Comparison of ENCODE assay signal across 8 mouse cellular contexts in the genomic region with DNA sequence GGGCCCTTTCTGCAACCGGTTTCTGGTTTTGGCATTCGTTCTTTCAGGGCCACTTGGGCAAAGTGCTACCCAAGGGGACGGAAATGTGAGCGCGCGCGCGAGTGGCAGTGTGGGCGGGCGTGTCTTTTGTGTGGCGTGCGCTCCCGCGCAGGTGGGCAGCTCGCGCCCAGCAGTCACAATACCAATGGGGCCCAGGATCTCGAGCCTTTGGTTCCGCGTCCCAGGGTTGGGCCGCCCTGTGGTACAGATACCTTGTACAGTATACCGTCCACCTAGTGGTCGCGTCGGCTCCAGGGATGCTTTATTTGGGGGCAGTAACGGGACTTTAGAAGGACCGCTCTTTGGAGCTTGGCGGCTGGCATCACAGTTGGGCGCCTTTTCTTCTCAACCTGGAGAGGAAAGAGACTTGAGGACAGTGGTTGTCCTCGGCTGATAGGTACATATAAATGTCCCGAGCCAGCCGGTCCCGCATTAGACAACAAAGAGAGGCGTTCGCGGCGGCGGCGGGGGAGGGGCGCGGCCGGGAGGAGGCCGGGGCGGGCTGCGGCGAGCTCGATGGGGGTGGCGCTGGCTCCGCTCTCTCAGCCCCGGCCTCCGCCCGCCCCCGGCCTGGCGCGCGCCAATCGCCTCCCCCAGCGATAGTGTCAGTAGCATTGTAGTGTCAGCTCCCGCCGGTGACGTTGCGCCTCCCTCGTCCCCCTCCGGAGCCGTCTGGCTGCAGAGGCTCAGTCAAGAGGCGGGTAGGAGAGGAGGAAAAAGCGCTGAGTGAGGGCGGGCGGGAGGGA. TPM values are rescaled to one million over a fixed set of nuclear protein-coding genes. Genes with fewer than 3 reads are reported as not detected.
A peak's percentile ranks its signal among the peaks of the same experiment; 100 is the strongest.
DNase-seq lines count a peak whose midpoint lies in the region; ATAC-seq and TF ChIP-seq lines count a peak whose summit lies in the region.

No protein-coding gene starts in this region.

- no peak for TF ChIP-seq POLR2A in lung, adult 2 months (IDR thresholded peaks at IDR 0.05; ENCODE audit: borderline replicate concordance, extremely low read depth, low read depth, low read length)

- H3K9ac ChIP-seq in ES-E14 (ENCODE audit: insufficient read depth, low read depth, low read length, poor library complexity, severe bottlenecking), result peak overlapping the region; percentile 51
- H3K9ac ChIP-seq in forebrain, embryonic 14.5 days (ENCODE audit: low read length), result peak overlapping the region; percentile 100
- peak overlapping the region; percentile 100 for H3K9ac ChIP-seq in neural tube, embryonic 15.5 days (replicated peaks)

- no peak for TF ChIP-seq CTCF in lung, adult 2 months (IDR thresholded peaks at IDR 0.05; ENCODE audit: insufficient read depth, low read length)

- WGBS in forebrain, embryonic 14.5 days, result 0% methylated on average over 61 of the region's 68 CpGs
- 1% methylated on average over 64 of the region's 68 CpGs for WGBS in lung, adult 2 months
- under 1% methylated on average over 60 of the region's 68 CpGs for WGBS in neural tube, embryonic 15.5 days

- peak; percentile 69 for DNase-seq in ES-E14 (ENCODE audit: low read depth, low spot score)
- peak; percentile 94 for DNase-seq in cerebellum, adult 11 months
- DNase-seq in forebrain, embryonic 14.5 days (ENCODE audit: low spot score), result peak; percentile 99
- peak; percentile 93 to 95 for DNase-seq in heart, postnatal 14 days
- DNase-seq in layer of hippocampus, adult 18-20 months (ENCODE audit: low spot score in 2 of 2), result peak; percentile 94 to 97
- DNase-seq in lung, adult 2 months, result peak; percentile 86
- peak; percentile 94 for DNase-seq in testis, postnatal 10 days (ENCODE audit: low spot score)

- H3K36me3 ChIP-seq in ES-E14 (ENCODE audit: control insufficient read depth, insufficient read depth, low read length, poor library complexity, severe bottlenecking), result no peaks in the 10 kb centered on the region; the same call in 1 of the 2 replicates
- peaks cover 22% of the 10 kb centered on the region for H3K36me3 ChIP-seq in forebrain, embryonic 14.5 days (ENCODE audit: control insufficient read depth, insufficient read depth, low read length)
- 0 out of 2 replicates have a peak, but pooled peaks cover 3% of the 10 kb centered on the region for H3K36me3 ChIP-seq in neural tube, embryonic 15.5 days

- peak; percentile 83 for ATAC-seq in forebrain, embryonic 14.5 days
- peak; percentile 88 for ATAC-seq in neural tube, embryonic 15.5 days (ENCODE audit: low FRiP score)

- peaks cover 0 to 10% of the 10 kb centered on the region in 2 experiments; a peak in 1 of 4 replicates for H3K4me1 ChIP-seq in ES-E14 (ENCODE audit: control insufficient read depth in 2 of 2, insufficient read depth in 2 of 2, low read length in 2 of 2, poor library complexity in 1 of 2)
- peaks cover 12% of the 10 kb centered on the region for H3K4me1 ChIP-seq in forebrain, embryonic 14.5 days (ENCODE audit: control insufficient read depth, insufficient read depth, low read length)
- peaks cover 9% of the 10 kb centered on the region; the same call in 1 of the 2 replicates for H3K4me1 ChIP-seq in lung, adult 2 months (ENCODE audit: control insufficient read depth, insufficient read depth, low read length)
- H3K4me1 ChIP-seq in neural tube, embryonic 15.5 days, result peaks cover 23% of the 10 kb centered on the region

- no peaks in the 10 kb centered on the region for H3K9me3 ChIP-seq in ES-E14 (ENCODE audit: control insufficient read depth, insufficient read depth, low read depth, low read length)
- no peaks in the 10 kb centered on the region for H3K9me3 ChIP-seq in forebrain, embryonic 14.5 days (replicated peaks; ENCODE audit: control insufficient read depth, low read length)
- H3K9me3 ChIP-seq in neural tube, embryonic 15.5 days (replicated peaks), result no peaks in the 10 kb centered on the region

- H3K27ac ChIP-seq in ES-E14 (ENCODE audit: insufficient read depth, low read depth, low read length, poor library complexity, severe bottlenecking), result no peak overlapping the region; the same call in 1 of the 2 replicates
- H3K27ac ChIP-seq in forebrain, embryonic 14.5 days (ENCODE audit: low read depth, low read length), result peak overlapping the region; percentile 100
- H3K27ac ChIP-seq in neural tube, embryonic 15.5 days (replicated peaks), result peak overlapping the region; percentile 100

- in situ Hi-C loops in ES-E14 (cut with MboI; ENCODE audit: low sequenced_read_pairs in 2 of 2, unreplicated experiment in 2 of 2), result no loop called here

- intact Hi-C loops in heart, postnatal 14 days (cut with DNase I), result loop anchor here (5.0 kb wide), 1 partner anchor 686 kb away; no protein-coding TSS in a partner anchor

- peak overlapping the region; percentile 87 to 92 for H3K4me3 ChIP-seq in ES-E14 (ENCODE audit: insufficient read depth in 1 of 2, low read depth in 1 of 2, low read length in 2 of 2, poor library complexity in 1 of 2, severe bottlenecking in 1 of 2)
- H3K4me3 ChIP-seq in forebrain, embryonic 14.5 days (ENCODE audit: low read depth, low read length), result peak overlapping the region; percentile 99
- peak overlapping the region; percentile 99 for H3K4me3 ChIP-seq in lung, adult 2 months (replicated peaks; ENCODE audit: extremely low read depth, low read depth, low read length)
- peak overlapping the region; percentile 91 for H3K4me3 ChIP-seq in neural tube, embryonic 15.5 days (replicated peaks)

- peak overlapping the region; percentile 55 for H3K4me2 ChIP-seq in forebrain, embryonic 14.5 days (ENCODE audit: low read length)
- peak overlapping the region; percentile 83 for H3K4me2 ChIP-seq in neural tube, embryonic 15.5 days

- no peaks in the 10 kb centered on the region for H3K27me3 ChIP-seq in forebrain, embryonic 14.5 days (replicated peaks; ENCODE audit: control insufficient read depth, insufficient read depth, low read length)
- H3K27me3 ChIP-seq in neural tube, embryonic 15.5 days (replicated peaks), result no peaks in the 10 kb centered on the region

TF ChIP-seq in ES-E14, 5 proteins besides CTCF, POLR2A, EP300 and RAD21:
- TF ChIP-seq CHD2 (IDR thresholded peaks at IDR 0.05; ENCODE audit: low read depth, low read length) (no peak), MAFK (IDR thresholded peaks at IDR 0.05; ENCODE audit: insufficient read depth, low read depth, low read length) (no peak), ZC3H11A (IDR thresholded peaks at IDR 0.05; ENCODE audit: borderline replicate concordance, low read depth, low read length) (no peak), ZNF384 (IDR thresholded peaks at IDR 0.05; ENCODE audit: low read depth, low read length) (no peak), HCFC1 (IDR thresholded peaks at IDR 0.05; ENCODE audit: borderline replicate concordance, insufficient read depth, low read length) (no peak; the same call in 1 of the 2 replicates)

RNA-seq across cellular contexts. Expression of a gene that starts 0.5 kb away (rescaled TPM):
- total RNA-seq in ES-E14 (2012; rRNA removed), result 2.6 and 4.4 TPM in 2 replicates
- polyA plus RNA-seq in forebrain, embryonic 14.5 days (2014; fragmentation: Nextera tagmentation; extraction: Ambion mirVana), result 53.1 and 54.2 TPM in 2 replicates
- 1 to 10 TPM; 4.1 to 5.2 TPM for total RNA-seq in heart, postnatal 14 days (2021)
- 10 to 100 TPM; 21.7 to 22.4 TPM for total RNA-seq in layer of hippocampus, adult 18-20 months (2021)
- polyA plus RNA-seq in lung, adult 2 months (2012; rRNA removed), result 11.1 and 12.2 TPM in 2 replicates
- polyA plus RNA-seq in neural tube, embryonic 15.5 days (2015; fragmentation: Nextera tagmentation; extraction: Ambion mirVana), result 17.7 and 21.3 TPM in 2 replicates
